Mouse (Mus musculus) heart, postnatal 36 days (tissue): ENCODE measurements at regions not wholly inside any gene's neighbourhood (a gene's known extent, or its start where the extent isn't known, plus 50 kb on each side); places are given as distances from the start of the nearest gene placed in this dataset.

ENCODE experiments used
- DNase-seq, 2 experiments: peaks; one replicate each; pipeline ENCODE4 v3.0.0; 2021 to 2022
- intact Hi-C: fragments of 180-260 bp; cut with DNase I; formaldehyde crosslinking; loops from one replicate; pipeline ENCODE4 v1.15.1; 2025

GRCm38 (mm10) chr11:56290651-56291578 lies 250.1 kb upstream of the Nmur2 start:
- intact Hi-C loops = no loop called here
- peak; percentile 22 to 49 for DNase-seq

- DNase-seq = no peak
- intact Hi-C loops = no loop called here
Observed at GRCm38 (mm10) chr11:56285575-56286260, 244.9 kb upstream of the Nmur2 start.

- intact Hi-C loops = no loop called here
- no peak for DNase-seq
Observed at GRCm38 (mm10) chr11:56281201-56281600, 240.4 kb upstream of the Nmur2 start.

- DNase-seq = no peak
- intact Hi-C loops = no loop called here
Observed at GRCm38 (mm10) chr11:56280216-56280615, 239.4 kb upstream of the Nmur2 start.

- intact Hi-C loops = no loop called here
- DNase-seq = no peak
Observed at GRCm38 (mm10) chr11:56269915-56270493, 229.2 kb upstream of the Nmur2 start.

GRCm38 (mm10) chr11:56262726-56263125 lies 221.9 kb upstream of the Nmur2 start:
- intact Hi-C loops = no loop called here
- DNase-seq = no peak

GRCm38 (mm10) chr11:56256356-56256755 lies 215.5 kb upstream of the Nmur2 start:
- DNase-seq = no peak
- intact Hi-C loops = no loop called here

- intact Hi-C loops = no loop called here
- DNase-seq = no peak
Observed at GRCm38 (mm10) chr11:56254437-56254836, 213.6 kb upstream of the Nmur2 start.

- intact Hi-C loops = no loop called here
- DNase-seq = no peak
Observed at GRCm38 (mm10) chr11:56247333-56247823, 206.6 kb upstream of the Nmur2 start.

- intact Hi-C loops = no loop called here
- DNase-seq = no peak
Observed at GRCm38 (mm10) chr11:56246549-56247332, 205.9 kb upstream of the Nmur2 start.

- intact Hi-C loops = no loop called here
- DNase-seq = no peak
Observed at GRCm38 (mm10) chr11:56244951-56245350, 204.1 kb upstream of the Nmur2 start.

- DNase-seq = no peak
- intact Hi-C loops = no loop called here
Observed at GRCm38 (mm10) chr11:56243447-56243846, 202.6 kb upstream of the Nmur2 start.

- intact Hi-C loops = no loop called here
- no peak for DNase-seq
Observed at GRCm38 (mm10) chr11:56238745-56239144, 197.9 kb upstream of the Nmur2 start.

- DNase-seq = peak in 1 of 2 experiments; percentile 7
- intact Hi-C loops = no loop called here
Observed at GRCm38 (mm10) chr11:56224999-56225398, 184.2 kb upstream of the Nmur2 start.

GRCm38 (mm10) chr11:56215706-56216105 lies 174.9 kb upstream of the Nmur2 start:
- intact Hi-C loops = no loop called here

GRCm38 (mm10) chr11:56201844-56202243 lies 161.0 kb upstream of the Nmur2 start:
- intact Hi-C loops = no loop called here
- no peak for DNase-seq

More at GRCm38 (mm10) chr11:56215706-56216105, 174.9 kb upstream of the Nmur2 start:
- DNase-seq = no peak

GRCm38 (mm10) chr11:56195316-56195715 lies 154.5 kb upstream of the Nmur2 start:
- no peak for DNase-seq
- intact Hi-C loops = no loop called here

- intact Hi-C loops = no loop called here
- DNase-seq = no peak
Observed at GRCm38 (mm10) chr11:56193426-56193825, 152.6 kb upstream of the Nmur2 start.

GRCm38 (mm10) chr11:56173895-56174294 lies 133.1 kb upstream of the Nmur2 start:
- intact Hi-C loops = no loop called here
- no peak for DNase-seq

GRCm38 (mm10) chr11:56173246-56173645 lies 132.4 kb upstream of the Nmur2 start:
- DNase-seq = no peak
- intact Hi-C loops = no loop called here
